Mouse (Mus musculus) cerebellum, adult 2 months (tissue): Measurements from ENCODE around the gene Cabin1. TPM values are rescaled to one million over a fixed set of nuclear protein-coding genes. Genes with fewer than 3 reads are reported as not detected.

ENCODE experiments used
- DNase-seq, 2 experiments: peaks; one replicate each; pipeline ENCODE4 v3.0.0; 2021
- H3K27ac ChIP-seq: fragments of 200-500 bp; 2 replicates; pipeline ENCODE4 v1.5.1; 2012; ENCODE audit warnings: low read length, control low read depth, inconsistent platforms; ENCODE audit not compliant: insufficient read depth
- H3K27me3 ChIP-seq: fragments of 200-500 bp; 2 replicates; pipeline ENCODE4 v1.6.1; 2012; ENCODE audit warnings: inconsistent platforms, mild to moderate bottlenecking, low read length, moderate library complexity; ENCODE audit not compliant: control insufficient read depth, insufficient read depth
- H3K4me1 ChIP-seq: fragments of 200-500 bp; 2 replicates; pipeline ENCODE4 v1.6.1; 2011; ENCODE audit warnings: low read length; ENCODE audit not compliant: control insufficient read depth, insufficient read depth
- H3K4me3 ChIP-seq: fragments of 200-500 bp; replicated peaks from 2 replicates; pipeline ENCODE3; 2011; ENCODE audit warnings: mild to moderate bottlenecking, low read depth, low read length, control low read depth; ENCODE audit not compliant: insufficient read depth
- CTCF ChIP-seq: fragments of 200-500 bp; IDR thresholded peaks from 2 replicates; pipeline ENCODE4 v1.5.1; 2011; ENCODE audit warnings: low read depth, mild to moderate bottlenecking, control low read depth, low read length, moderate library complexity, borderline replicate concordance; ENCODE audit not compliant: insufficient read depth
- POLR2A ChIP-seq: fragments of 200-500 bp; IDR thresholded peaks from 2 replicates; pipeline ENCODE4 v1.6.1; 2011; ENCODE audit warnings: low read length, control low read depth, borderline replicate concordance; ENCODE audit not compliant: insufficient read depth
- WGBS: fragments of 180-500 bp; shearing (Covaris S2); methylation state at CpG from one replicate; pipeline ENCODE4 v1.1.7; 2018; 5-methylcytosine and 5-hydroxymethylcytosine counted together
- polyA plus RNA-seq: library from polyadenylated mRNA; depleted of rRNA; stranded (reverse); fragments of >200 nt; gene quantifications from 2 replicates; pipeline ENCODE4 v1.2.3, GENCODE M21; 2012

Cabin1 gene
- polyA plus RNA-seq, 1 experiment: 48.6 TPM

DNA sequence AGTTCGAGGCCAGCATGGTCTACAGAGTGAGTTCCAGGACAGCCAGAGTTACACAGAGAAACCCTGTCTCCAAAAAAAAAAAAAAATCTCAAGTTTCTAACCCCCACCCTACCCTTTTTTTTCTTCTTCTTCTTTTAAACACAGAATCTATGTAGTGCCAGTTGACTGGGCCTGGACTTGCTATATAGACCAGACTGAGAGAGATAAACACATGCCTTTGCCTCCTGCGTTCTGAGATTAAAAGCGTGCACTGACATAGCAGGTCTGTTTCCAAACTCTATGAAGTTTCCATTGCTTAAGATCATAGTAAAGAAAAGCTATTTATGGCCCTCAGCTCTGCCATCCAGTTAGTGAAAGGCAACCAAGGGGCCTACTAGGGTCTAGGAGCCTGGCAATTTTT lies 1.7 kb downstream of the Cabin1 start:
- Histone ChIP-seq H3K27ac (no peak overlapping the region), H3K27me3 (no peaks in the 10 kb centered on the region), H3K4me1 (no peaks in the 10 kb centered on the region; the same call in 1 of the 2 replicates), H3K4me3 (no peak overlapping the region)
- no peak for DNase-seq
- WGBS: 90% methylated on average over 3 of the region's 3 CpGs
- TF ChIP-seq CTCF (no peak), POLR2A (no peak)

DNA sequence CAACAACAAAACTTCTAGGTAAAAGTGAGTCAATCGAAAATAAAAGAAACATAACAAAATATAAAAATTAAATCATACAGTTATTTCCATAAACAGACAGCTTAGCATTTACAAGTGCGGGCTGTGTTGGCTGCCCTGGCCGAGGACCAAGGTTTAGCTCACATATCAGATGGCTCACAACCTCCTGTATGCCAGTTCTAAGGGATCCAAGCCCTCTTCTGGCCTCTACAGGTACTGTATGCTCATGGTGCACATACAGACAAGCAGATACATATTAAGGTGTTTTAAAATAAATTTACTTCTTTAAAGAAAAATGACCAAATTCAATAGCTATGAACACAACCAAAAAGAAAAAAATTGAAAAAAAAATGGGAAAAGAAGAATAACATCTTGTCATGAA lies 3.8 kb downstream of the Cabin1 start:
- Histone ChIP-seq H3K27ac (no peak overlapping the region), H3K4me3 (no peak overlapping the region), H3K4me1 (peaks cover 7% of the 10 kb centered on the region), H3K27me3 (no peaks in the 10 kb centered on the region)
- 95% methylated on average over 3 of the region's 3 CpGs for WGBS
- TF ChIP-seq POLR2A (no peak), CTCF (no peak)
- no peak for DNase-seq

DNA sequence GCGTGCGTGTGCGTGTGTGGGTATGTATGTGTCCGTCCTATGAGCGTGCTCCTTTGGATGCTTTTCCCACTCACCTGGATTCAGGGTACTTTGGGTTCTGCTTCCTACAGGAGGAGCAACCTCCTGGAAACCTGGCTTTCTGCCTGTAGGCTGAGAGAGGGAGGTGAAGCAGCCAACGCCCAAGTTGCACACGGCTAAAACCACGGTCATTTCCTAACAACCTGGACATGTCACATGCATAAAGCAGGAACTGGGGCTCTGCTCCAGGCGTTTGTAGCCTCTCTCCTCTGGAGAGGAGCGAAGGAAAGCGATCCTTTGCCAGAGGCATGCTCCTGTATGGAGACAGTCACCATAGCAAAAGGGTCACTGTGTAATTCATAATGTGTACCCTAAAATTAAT lies 7.4 kb downstream of the Cabin1 start:
- DNase-seq: no peak
- no peak overlapping the region for H3K4me3 ChIP-seq
- H3K27me3 ChIP-seq: no peaks in the 10 kb centered on the region
- H3K27ac ChIP-seq: no peak overlapping the region
- TF ChIP-seq CTCF (no peak), POLR2A (no peak)
- 69% methylated on average over 11 of the region's 11 CpGs for WGBS
- H3K4me1 ChIP-seq: peaks cover 8% of the 10 kb centered on the region

DNA sequence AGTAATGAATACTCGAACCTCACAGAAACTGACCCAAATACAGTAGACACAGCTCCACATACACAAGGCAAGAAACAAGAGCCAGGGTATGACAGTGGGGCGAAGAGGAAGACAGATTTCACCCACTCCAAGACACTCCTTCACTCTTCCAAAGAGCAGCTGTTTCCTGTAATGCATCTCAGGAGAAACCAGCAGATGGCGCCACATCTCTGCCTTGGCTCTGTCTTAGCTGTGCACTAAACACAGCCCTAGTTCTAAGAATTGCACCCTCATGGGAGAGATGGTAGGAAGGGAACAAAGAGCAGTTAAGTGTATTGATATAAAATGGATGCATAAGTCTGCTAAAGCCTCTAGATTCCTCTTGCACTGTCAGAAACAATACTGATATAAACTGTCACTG lies 20.1 kb downstream of the Cabin1 start:
- Histone ChIP-seq H3K27me3 (no peaks in the 10 kb centered on the region), H3K4me1 (peaks cover 25% of the 10 kb centered on the region), H3K4me3 (no peak overlapping the region), H3K27ac (peak overlapping the region; percentile 77)
- peak; percentile 81 to 85 for DNase-seq
- WGBS: 41% methylated on average over 3 of the region's 3 CpGs
- no peak for TF ChIP-seq POLR2A
- TF ChIP-seq CTCF: peak; percentile 94

DNA sequence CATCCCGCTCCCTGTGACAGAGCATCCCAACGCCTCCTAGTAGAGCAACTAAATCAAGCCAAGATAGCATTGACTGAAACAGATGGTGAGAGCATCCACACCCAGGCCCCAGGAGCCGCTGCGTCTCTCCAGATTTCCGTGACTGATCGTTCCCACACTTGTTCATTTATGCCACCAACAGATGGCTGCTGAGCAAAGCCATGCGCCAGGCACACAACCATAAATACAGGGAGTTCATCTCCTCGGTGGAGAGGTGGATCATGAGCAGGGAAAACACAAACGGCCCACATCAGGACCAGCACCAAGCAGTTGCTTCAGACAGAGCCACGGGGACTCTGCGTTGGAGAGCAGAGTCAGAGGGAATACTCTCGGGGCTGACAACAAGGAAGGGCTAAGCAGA lies 20.8 kb downstream of the Cabin1 start:
- peaks cover 25% of the 10 kb centered on the region for H3K4me1 ChIP-seq
- TF ChIP-seq POLR2A (no peak), CTCF (no peak)
- no peak overlapping the region for H3K4me3 ChIP-seq
- peak; percentile 68 to 81 for DNase-seq
- H3K27me3 ChIP-seq: no peaks in the 10 kb centered on the region
- 14% methylated on average over 12 of the region's 12 CpGs for WGBS
- peak overlapping the region; percentile 77 for H3K27ac ChIP-seq

DNA sequence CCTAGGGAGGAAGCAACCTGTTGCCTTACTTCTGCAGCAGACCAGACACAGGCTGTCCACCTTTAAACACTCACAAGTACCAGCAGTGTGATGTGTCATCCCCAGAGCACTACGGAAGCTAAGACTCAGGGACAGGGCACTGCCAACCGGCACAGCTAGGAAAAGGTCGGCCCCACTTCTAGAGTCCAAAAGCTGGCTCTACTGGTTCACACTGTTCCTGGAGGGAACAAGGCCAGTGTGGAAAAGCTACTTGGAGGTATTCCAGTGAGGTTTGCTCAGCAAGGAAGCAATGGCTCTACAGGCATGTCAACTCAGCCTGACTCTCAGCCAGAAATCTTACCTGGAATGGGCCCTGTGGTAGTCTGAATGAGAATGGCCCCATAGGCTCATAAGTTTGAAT lies 23.3 kb downstream of the Cabin1 start:
- Histone ChIP-seq H3K4me1 (peaks cover 25% of the 10 kb centered on the region), H3K27me3 (no peaks in the 10 kb centered on the region), H3K27ac (no peak overlapping the region), H3K4me3 (no peak overlapping the region)
- WGBS: 10% methylated on average over 3 of the region's 3 CpGs
- no peak for TF ChIP-seq POLR2A
- TF ChIP-seq CTCF: no peak
- peak; percentile 34 to 54 for DNase-seq

DNA sequence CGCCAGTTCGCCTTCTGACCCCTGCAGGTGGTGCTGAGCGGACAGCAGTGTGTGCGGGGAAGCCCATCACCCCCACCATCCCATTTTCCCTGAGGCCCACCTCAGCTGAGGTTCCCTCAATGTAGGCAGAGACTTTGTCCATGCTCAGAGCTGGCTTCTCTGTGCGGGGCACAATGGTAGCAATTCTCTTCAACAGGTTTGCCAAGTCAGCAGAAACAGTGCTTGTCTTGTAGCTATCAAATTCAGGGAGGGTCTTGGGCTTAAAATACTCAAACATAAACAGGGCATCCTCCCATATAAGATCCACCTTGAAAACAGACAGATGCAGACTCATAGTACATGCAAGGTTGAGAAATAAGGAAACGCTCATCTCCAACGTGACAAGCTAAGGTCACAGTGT lies 38.7 kb downstream of the Cabin1 start:
- no peaks in the 10 kb centered on the region for H3K27me3 ChIP-seq
- H3K4me1 ChIP-seq: no peaks in the 10 kb centered on the region
- TF ChIP-seq POLR2A: no peak
- TF ChIP-seq CTCF: no peak
- no peak for DNase-seq
- no peak overlapping the region for H3K4me3 ChIP-seq
- H3K27ac ChIP-seq: no peak overlapping the region
- WGBS: 85% methylated on average over 7 of the region's 7 CpGs

DNA sequence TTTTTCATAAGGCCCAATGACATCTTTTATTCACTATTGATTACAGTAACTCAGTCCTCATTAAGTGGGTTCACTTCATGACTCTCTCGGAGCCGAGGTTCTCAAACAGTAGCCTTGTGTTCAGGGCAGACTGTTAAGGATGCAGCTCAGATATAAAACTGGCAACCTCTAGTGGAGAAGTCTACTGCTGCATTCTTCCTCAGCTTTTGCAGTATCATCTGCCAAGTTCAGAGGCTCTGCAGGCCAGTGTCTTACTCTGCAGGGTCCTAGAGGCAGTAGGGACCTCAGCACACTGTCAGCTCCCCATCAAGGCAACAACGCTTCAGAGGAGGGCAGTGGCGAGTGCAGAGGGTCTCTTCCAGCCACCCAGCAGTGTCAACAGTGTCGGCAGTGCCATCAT lies 43.9 kb downstream of the Cabin1 start:
- peak; percentile 19 to 48 for DNase-seq
- 55% methylated on average over 5 of the region's 5 CpGs for WGBS
- H3K4me3 ChIP-seq: no peak overlapping the region
- 0 out of 2 replicates have a peak, but pooled peaks cover 3% of the 10 kb centered on the region for H3K4me1 ChIP-seq
- no peak for TF ChIP-seq CTCF
- TF ChIP-seq POLR2A: no peak
- H3K27me3 ChIP-seq: no peaks in the 10 kb centered on the region
- H3K27ac ChIP-seq: no peak overlapping the region

DNA sequence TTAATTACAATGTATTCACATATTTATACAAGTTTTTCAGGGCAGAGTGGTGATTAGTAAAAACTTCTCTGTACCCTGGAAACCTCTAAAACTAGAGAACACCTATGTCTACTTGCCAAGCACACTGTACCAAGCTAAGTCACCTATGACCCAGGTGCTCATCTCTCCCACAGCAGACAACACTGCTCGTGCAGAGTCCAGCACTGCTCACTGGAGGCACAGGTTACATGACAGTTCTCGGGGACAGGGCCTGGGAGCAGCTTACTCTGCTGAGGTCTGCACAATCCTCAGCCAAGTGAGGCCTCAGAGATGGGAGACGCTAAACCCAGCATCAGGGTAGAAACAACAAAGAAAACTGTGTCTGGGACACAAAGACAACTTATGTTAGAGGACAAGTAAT lies 49.3 kb downstream of the Cabin1 start:
- Histone ChIP-seq H3K27me3 (no peaks in the 10 kb centered on the region), H3K4me3 (no peak overlapping the region), H3K27ac (no peak overlapping the region), H3K4me1 (peaks cover 22% of the 10 kb centered on the region)
- WGBS: 72% methylated on average over 3 of the region's 3 CpGs
- DNase-seq: no peak
- TF ChIP-seq POLR2A (no peak), CTCF (no peak)

DNA sequence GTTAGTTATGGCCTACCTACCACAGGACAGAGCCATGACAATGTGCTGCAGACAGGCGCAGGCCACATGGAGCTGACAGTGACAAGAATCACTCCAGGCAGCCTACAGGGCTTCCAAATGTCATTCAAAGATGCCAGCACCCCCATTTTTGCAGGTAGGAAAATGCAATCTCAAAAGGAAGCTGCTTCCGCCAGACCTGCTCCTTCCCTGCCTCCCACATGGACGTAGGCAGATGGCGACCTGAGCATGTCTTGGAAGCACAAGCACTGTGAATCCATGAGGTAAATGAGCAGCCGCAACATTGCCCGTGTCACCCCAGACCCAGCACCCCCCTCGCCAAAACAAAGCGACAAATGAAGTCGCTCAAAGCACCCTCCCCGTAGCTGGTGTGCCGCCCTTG lies 51.1 kb downstream of the Cabin1 start:
- Histone ChIP-seq H3K4me1 (peaks cover 31% of the 10 kb centered on the region), H3K4me3 (no peak overlapping the region), H3K27ac (peak overlapping the region; percentile 10), H3K27me3 (no peaks in the 10 kb centered on the region)
- peak; percentile 62 to 71 for DNase-seq
- 33% methylated on average over 11 of the region's 11 CpGs for WGBS
- no peak for TF ChIP-seq POLR2A
- TF ChIP-seq CTCF: no peak
